Mouse (Mus musculus): Measurements from ENCODE around the gene Il1rl1.

Gene Il1rl1

GRCm38 (mm10) chr1:40428910-40429675 is at the start of gene Il1rl1:
Gene Il1rl1, plus strand, starts transcription at chr1:40429570.
- no peak for DNase-seq

- peak; percentile 52 to 75 for DNase-seq
Observed at GRCm38 (mm10) chr1:40380111-40380510, 49.3 kb upstream of the Il1rl1 start.

- no peak for DNase-seq
Observed at GRCm38 (mm10) chr1:40380990-40381389, 48.4 kb upstream of the Il1rl1 start.

GRCm38 (mm10) chr1:40382841-40383240 is 46.5 kb upstream of the Il1rl1 start:
- DNase-seq = no peak

- no peak for DNase-seq
Observed at GRCm38 (mm10) chr1:40384931-40385545, 44.3 kb upstream of the Il1rl1 start.

- DNase-seq = no peak
Observed at GRCm38 (mm10) chr1:40391374-40391773, 38.0 kb upstream of the Il1rl1 start.

- DNase-seq = no peak
Observed at GRCm38 (mm10) chr1:40392535-40392934, 36.8 kb upstream of the Il1rl1 start.

GRCm38 (mm10) chr1:40393214-40393613 is 36.2 kb upstream of the Il1rl1 start:
- DNase-seq = no peak

- DNase-seq = no peak
Observed at GRCm38 (mm10) chr1:40399639-40400038, 29.7 kb upstream of the Il1rl1 start.

GRCm38 (mm10) chr1:40404682-40405081 is 24.7 kb upstream of the Il1rl1 start:
- DNase-seq = no peak

- no peak for DNase-seq
Observed at GRCm38 (mm10) chr1:40409882-40410281, 19.5 kb upstream of the Il1rl1 start.

- no peak for DNase-seq
Observed at GRCm38 (mm10) chr1:40413039-40413438, 16.3 kb upstream of the Il1rl1 start.

- no peak for DNase-seq
Observed at GRCm38 (mm10) chr1:40414276-40414675, 15.1 kb upstream of the Il1rl1 start.

- no peak for DNase-seq
Observed at GRCm38 (mm10) chr1:40414863-40415656, 14.3 kb upstream of the Il1rl1 start.

GRCm38 (mm10) chr1:40417034-40417433 is 12.3 kb upstream of the Il1rl1 start:
- no peak for DNase-seq

- DNase-seq = no peak
Observed at GRCm38 (mm10) chr1:40418512-40418911, 10.9 kb upstream of the Il1rl1 start.

- no peak for DNase-seq
Observed at GRCm38 (mm10) chr1:40423892-40424291, 5.5 kb upstream of the Il1rl1 start.

GRCm38 (mm10) chr1:40427270-40427669 is 2.1 kb upstream of the Il1rl1 start:
- DNase-seq = no peak

- DNase-seq = no peak
Observed at GRCm38 (mm10) chr1:40427901-40428300, 1.5 kb upstream of the Il1rl1 start.

- no peak for DNase-seq
Observed at GRCm38 (mm10) chr1:40430143-40430834, 919 bp downstream of the Il1rl1 start.

- DNase-seq = no peak
Observed at GRCm38 (mm10) chr1:40432169-40432568, 2.8 kb downstream of the Il1rl1 start.

GRCm38 (mm10) chr1:40435936-40436335 is 6.6 kb downstream of the Il1rl1 start:
- no peak for DNase-seq

- no peak for DNase-seq
Observed at GRCm38 (mm10) chr1:40437340-40437739, 8.0 kb downstream of the Il1rl1 start.
